Mouse (Mus musculus) myocyte (in vitro differentiated cells): ENCODE measurements at regions not wholly inside any gene's neighbourhood (a gene's known extent, or its start where the extent isn't known, plus 50 kb on each side); places are given as distances from the start of the nearest gene placed in this dataset.

ENCODE experiments used
- E2F4 ChIP-seq: IDR thresholded peaks from one replicate; pipeline ENCODE4 v1.6.1; 2011; ENCODE audit warnings: mild to moderate bottlenecking, control low read depth, moderate library complexity; ENCODE audit not compliant: insufficient read depth
- MAX ChIP-seq: IDR thresholded peaks from one replicate; pipeline ENCODE4 v1.6.1; 2011; ENCODE audit warnings: low read depth, mild to moderate bottlenecking, control low read depth
- MYOD1 ChIP-seq, 3 experiments: IDR thresholded peaks; one replicate each; pipeline ENCODE4 v1.6.1; 2011; ENCODE audit warnings: control low read depth in 2 of 3, low read depth in 2 of 3, mild to moderate bottlenecking in 2 of 3, moderate library complexity in 1 of 3; ENCODE audit not compliant: insufficient read length in 2 of 3, control insufficient read depth in 1 of 3
- MYOG ChIP-seq, 3 experiments: IDR thresholded peaks; one replicate each; pipeline ENCODE4 v1.6.1; 2011; ENCODE audit warnings: control low read depth in 2 of 3, low read depth in 2 of 3, mild to moderate bottlenecking in 2 of 3; ENCODE audit not compliant: insufficient read length in 2 of 3, control insufficient read depth in 1 of 3, insufficient read depth in 1 of 3
- POLR2A ChIP-seq: IDR thresholded peaks from one replicate; pipeline ENCODE4 v1.6.1; 2011; ENCODE audit warnings: low read depth, mild to moderate bottlenecking, control low read depth, moderate library complexity; ENCODE audit not compliant: insufficient read length
- POLR2AphosphoS2 ChIP-seq: IDR thresholded peaks from one replicate; pipeline ENCODE4 v1.6.1; 2011; ENCODE audit warnings: low read depth, control low read depth; ENCODE audit not compliant: insufficient read length
- REST ChIP-seq: IDR thresholded peaks from one replicate; pipeline ENCODE4 v1.6.1; 2011; ENCODE audit warnings: mild to moderate bottlenecking, control low read depth, moderate library complexity; ENCODE audit not compliant: insufficient read depth, insufficient read length
- SRF ChIP-seq: IDR thresholded peaks from one replicate; pipeline ENCODE4 v1.6.1; 2011; ENCODE audit warnings: low read depth; ENCODE audit not compliant: control insufficient read depth, insufficient read length
- TCF12 ChIP-seq: IDR thresholded peaks from one replicate; pipeline ENCODE4 v1.6.1; 2011; ENCODE audit warnings: mild to moderate bottlenecking, control low read depth; ENCODE audit not compliant: poor library complexity, insufficient read depth, severe bottlenecking
- TCF3 ChIP-seq: IDR thresholded peaks from one replicate; pipeline ENCODE4 v1.6.1; 2011; ENCODE audit warnings: low read depth, control low read depth; ENCODE audit not compliant: insufficient read length
- USF1 ChIP-seq: IDR thresholded peaks from one replicate; pipeline ENCODE4 v1.6.1; 2011; ENCODE audit warnings: low read depth, mild to moderate bottlenecking, control low read depth, moderate library complexity

GRCm38 (mm10) chrX:11653336-11653735 is 325.7 kb downstream of the H2al1j start:
- TF ChIP-seq POLR2A (no peak), REST (no peak), MYOG (IDR thresholded peaks at IDR 0.05; ENCODE audit: control insufficient read depth in 1 of 3, insufficient read depth in 1 of 3, insufficient read length in 2 of 3, low read depth in 2 of 3) (no peak), POLR2AphosphoS2 (no peak), USF1 (no peak), MYOD1 (IDR thresholded peaks at IDR 0.05; ENCODE audit: control insufficient read depth in 1 of 3, insufficient read length in 2 of 3, low read depth in 2 of 3) (no peak), TCF12 (no peak), E2F4 (no peak), SRF (no peak), MAX (no peak), TCF3 (no peak)
